Mouse (Mus musculus) cerebellum, adult 2 months (tissue): Measurements from ENCODE around the gene Ncl.

Experiments
- CTCF ChIP-seq: fragments of 200-500 bp; IDR thresholded peaks from 2 replicates; pipeline ENCODE4 v1.5.1; 2011; ENCODE audit warnings: low read depth, mild to moderate bottlenecking, control low read depth, low read length, moderate library complexity, borderline replicate concordance; ENCODE audit not compliant: insufficient read depth
- POLR2A ChIP-seq: fragments of 200-500 bp; IDR thresholded peaks from 2 replicates; pipeline ENCODE4 v1.6.1; 2011; ENCODE audit warnings: low read length, control low read depth, borderline replicate concordance; ENCODE audit not compliant: insufficient read depth

DNA sequence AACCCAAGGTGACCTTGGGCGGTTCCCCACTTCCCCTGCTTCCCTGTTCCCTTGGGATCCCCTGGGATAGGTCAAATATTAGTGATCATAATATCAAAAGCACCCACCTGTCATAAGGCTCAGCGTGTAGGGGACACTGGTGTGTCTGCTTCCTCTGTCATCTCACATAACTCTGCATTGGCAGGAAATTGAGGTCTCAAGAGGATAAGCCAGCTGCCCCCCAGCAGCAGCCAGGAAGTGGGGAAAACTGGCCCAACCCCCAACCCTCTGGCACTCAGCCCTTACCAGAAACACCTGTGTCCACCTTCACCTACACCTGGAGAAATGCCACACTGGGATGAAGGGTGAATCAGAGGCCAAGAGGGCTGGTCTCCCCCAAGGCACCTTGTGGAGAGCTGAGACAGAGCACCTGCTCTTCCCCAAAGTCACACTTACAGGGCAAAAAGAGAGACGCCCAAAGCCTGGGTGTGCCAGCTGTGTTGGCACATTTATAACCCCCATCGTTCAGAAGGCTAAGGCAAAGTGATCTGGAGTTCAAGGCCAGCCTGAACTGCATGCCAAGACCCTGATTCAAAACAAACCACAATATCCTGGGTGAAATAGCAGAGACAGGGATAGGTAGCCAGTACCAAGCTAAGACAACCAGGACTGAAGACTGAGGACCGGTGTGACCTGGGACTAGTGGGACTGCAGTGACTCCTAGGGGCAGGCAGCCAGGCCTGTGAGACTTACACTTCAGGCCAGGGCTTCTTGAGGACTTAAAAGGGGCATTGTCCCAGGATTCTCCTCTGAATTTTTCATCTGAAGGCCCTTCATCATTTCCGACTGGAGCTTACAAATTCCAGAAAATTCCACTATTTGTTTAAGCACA, 57.7 kb downstream of the Ncl start:
- TF ChIP-seq CTCF = peak; percentile 15; the same call in 1 of the 2 replicates
- TF ChIP-seq POLR2A = no peak
